Mouse (Mus musculus): ENCODE data around the gene Gm13288.

- no peak for TF ChIP-seq CTCF (IDR thresholded peaks at IDR 0.05; ENCODE audit: insufficient read depth, low read depth, low read length)
- TF ChIP-seq POLR2A (IDR thresholded peaks at IDR 0.05; ENCODE audit: insufficient read depth, low read depth, low read length) = no peak
These were observed 34.7 kb downstream of the Gm13288 start for GRCm38 (mm10) chr4:88840058-88840457.
